Mouse (Mus musculus) layer of hippocampus, adult 18-20 months (tissue): ENCODE measurements around the gene Pbx1. TPM values are rescaled to one million over a fixed set of nuclear protein-coding genes. Genes with fewer than 3 reads are reported as not detected.
A peak's percentile ranks its signal among the peaks of the same experiment; 100 is the strongest.

Experiments
- DNase-seq, 2 experiments: peaks; one replicate each; pipeline ENCODE4 v3.0.0; 2022; ENCODE audit warnings: low spot score in 2 of 2
- total RNA-seq, 2 experiments: library from RNA; stranded (reverse); gene quantifications; 2 replicates each; pipeline ENCODE4 v1.2.3; 2021

The Pbx1 gene
- total RNA-seq, 2 experiments from 2014 or later = 122 to 127 TPM

DNA sequence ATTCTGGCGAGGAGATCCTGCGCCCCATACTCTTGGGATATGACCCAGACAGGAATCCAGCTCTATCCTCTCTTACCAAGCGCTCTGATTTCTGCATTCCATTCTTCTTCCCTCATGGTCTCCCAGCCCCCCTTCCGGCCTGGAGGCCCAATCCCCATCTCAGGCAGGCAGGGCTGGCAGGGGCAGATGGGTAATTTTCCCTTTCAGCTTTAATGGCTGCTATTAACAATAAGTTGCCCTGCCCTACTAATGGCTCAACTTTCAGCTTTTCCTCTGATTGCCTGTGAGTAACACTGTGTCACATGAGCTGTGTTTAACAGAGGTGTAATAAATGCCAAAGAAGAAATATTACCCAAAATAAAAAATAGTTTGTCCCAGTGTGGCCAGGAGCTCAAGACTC is 201.9 kb downstream of the Pbx1 start:
- DNase-seq = no peak

DNA sequence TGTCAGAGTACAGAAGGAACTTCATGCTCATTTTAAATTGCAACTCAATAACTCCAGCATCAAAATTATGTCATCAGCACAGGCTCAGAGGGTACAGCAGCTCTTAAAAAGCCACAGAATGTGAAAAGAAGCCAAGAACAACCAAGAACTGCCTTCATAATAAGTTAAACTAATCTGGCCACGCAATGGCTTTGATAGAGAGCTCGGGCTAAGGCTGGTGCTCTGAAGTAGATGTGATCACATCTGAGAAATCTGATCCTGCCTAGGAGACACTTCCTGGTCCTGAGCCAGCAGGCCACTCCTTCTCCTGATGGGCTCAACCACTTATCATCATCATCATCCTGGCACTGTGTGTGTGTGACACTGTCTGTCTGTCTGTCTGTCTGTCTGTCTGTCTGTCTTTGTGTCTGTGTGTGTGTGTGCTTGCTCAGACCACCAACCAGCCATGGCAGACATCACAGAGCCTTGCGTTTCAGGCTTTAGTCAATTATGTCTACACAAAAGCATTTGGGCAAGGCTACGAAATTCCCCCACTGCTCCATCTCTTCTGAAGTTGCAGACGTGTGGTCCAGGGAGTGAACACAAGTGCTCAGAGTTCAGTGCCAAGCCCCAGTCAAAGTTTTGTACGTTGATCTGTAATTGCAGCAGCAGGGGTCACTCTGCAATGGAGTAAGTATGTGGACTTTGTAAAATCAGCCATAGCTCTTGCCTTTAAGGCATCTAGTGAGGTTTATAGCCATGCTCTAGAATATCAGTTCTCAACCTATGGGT is 203.1 kb downstream of the Pbx1 start:
- DNase-seq = no peak

DNA sequence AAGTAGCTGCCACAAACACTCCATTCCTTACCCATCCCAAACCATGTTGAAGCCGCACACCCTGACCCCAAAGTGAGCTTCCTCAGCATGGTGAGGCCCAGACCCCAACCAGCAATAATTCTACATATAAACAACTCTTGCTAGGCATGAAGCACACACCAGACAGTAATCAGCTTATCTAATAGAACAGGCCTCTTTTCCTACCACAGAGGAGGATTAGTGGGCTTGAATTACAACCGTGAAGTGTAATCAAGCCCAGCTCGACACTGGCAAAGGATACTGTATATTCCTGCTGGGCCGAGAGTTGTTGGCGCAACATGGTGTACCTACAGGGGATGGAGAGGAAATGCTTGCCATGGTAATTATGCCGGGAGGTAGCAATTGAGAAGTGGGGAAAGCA is 205.9 kb downstream of the Pbx1 start:
- DNase-seq = no peak

DNA sequence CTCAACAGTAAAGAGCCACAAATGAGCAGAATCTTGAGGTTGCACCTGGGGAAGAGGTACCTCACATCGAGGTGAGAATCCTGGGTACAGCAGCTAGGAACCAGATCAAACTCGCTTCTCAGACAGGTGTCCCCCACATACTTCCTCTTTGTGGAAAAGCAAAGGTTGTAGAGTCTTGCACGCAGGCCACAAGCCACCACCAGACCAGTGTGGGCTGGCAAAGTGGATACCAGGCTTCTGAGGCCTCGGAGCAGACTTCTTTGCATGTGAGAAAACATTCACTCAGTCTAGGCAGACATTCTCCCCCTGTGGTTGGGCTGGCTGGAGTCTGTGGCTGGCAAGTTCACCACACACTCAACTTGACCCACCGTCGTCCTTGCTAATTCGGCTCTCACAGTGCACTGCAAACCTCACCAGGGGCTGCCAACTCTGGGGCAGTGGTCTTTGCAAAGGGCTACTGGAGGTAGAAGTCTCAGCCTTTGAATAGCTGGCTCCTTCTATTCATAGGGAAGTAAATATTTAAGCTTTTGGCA is 206.4 kb downstream of the Pbx1 start:
- DNase-seq = no peak

DNA sequence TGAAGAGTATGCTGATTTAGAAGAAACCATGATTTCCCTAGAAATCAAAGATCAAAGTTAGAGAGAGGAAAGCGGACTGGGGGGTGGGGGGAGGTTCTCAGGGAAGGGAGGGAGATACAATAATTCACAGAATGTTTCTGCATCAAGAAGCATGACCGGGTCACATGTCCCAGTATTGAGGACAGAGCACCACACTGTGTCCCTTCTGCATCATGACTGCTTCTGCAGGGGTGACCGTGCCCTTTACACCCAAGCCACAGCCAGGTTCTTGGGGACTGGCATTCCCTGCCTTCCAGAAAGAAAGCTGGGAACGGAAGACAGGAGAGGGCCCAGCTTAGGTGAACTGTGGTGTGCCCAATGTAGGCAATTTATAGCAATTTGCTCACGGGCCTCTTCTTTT is 207.9 kb downstream of the Pbx1 start:
- DNase-seq = no peak

DNA sequence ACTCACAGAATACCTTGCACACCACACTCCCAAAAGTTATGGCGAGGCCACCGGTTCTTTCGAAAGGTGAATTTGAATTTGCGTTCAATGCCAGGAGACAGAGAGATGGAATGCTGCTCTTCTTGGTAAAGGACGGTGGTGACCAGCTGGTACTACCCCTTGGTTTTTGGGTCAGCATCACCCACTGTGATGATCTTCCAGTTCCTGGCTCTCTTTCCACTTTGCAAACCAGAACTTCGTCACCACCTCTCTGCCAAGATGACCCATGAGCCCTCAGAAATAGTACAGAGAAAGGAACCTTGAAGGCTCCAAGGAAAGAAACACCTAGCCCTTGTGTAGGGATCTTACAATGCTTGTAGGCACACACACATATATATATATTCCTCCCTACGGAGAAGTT is 209.3 kb downstream of the Pbx1 start:
- DNase-seq = no peak

DNA sequence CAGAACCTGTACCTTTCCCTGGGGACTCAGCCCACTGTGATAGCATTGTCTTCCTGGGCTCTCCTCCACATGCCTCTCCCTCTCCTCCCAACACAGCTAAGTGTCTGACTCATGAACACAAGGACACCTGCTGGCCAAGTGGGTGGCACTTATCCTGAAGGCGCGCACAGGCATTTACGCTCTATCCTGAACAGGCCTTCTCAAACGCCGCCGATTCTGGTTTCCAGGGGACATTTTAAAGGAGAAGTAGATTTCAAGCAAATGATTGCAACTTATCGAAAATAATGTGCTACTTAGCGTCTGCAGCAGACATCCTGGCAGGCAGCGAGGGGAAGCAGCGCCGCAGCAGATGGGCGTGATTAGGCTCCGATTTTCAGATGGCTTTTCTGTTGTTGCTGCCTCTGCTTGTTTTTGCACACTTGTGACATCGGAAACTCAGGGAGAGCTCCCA is 211.0 kb downstream of the Pbx1 start:
- peak in 1 of 2 experiments; percentile 72 for DNase-seq

DNA sequence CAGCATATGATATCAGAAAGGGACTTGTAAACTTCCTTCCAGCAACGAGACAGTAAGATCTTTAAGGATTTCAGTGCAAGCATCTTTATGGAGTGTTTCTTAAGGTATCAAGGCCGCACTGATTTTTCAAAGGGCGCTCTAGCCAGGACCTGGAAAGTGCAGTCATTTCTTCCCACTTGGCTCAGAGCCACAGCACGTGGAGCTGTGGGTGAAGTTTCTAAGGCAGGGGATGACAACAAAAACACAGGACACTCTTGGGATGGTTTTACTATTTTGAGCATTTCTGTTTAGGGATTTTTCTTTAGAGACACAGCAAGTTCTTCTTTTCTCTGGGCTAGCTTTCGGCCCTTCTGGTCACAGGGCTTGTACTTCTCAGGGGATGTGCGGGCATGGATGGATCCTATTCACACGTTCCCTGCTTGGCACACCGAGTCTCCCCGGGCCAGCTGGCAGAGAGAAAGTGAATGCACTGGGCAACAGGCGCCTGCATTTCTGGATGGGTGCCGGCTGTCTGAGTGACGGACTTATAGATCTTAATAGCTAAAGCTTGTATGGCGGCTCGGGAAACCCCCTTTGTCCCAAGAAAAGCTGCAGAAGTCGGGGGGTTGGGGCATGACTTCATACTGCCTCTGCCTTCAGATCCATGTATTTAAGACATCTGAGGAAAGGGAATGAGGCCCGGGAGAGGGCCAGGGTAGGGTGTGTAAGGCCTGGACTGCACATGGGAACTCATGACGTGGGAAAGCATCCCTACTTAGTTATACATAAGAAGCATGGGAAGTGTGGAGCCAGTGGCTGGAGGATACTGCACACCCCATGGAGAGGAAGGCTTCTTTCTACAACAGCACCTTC is 215.9 kb downstream of the Pbx1 start:
- DNase-seq = no peak

DNA sequence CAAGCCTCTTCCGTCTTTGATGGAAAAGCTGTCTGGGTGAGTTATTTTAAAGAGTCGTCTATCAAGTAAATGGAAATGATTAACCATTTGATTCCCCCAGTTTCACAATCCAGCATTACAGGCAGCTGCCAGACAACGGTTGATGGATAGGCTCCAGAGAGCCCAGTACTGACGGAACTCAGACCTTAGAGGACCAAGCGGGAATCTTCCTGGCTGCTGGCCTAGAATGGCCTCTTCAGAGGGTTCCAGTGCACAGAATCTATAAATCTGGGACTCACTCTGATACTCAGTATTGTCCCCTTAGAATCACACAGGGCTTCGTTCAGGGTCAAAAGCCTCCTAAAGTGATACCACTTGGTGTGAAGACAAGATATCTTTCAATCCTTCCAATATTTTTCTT is 216.6 kb downstream of the Pbx1 start:
- no peak for DNase-seq

DNA sequence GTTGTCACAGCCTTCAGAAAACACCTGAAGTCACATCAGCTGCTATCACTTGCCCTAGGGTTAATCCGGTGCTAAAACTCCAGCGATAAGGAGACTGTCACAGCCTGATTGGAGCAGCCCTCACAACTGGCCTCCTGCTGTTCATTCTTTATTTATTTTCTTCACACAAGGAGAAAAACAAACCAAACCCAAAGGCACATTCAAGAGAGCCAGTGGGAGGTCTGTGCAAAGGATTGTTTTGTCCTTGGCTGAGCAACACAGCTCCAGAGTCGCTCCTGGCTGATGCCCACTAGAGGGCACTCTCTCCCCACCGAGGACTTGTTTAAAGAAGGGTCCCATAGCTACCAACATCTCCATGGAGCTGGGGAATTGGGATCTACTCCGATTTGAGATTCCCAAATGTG is 218.0 kb downstream of the Pbx1 start:
- peak; percentile 70 to 89 for DNase-seq

DNA sequence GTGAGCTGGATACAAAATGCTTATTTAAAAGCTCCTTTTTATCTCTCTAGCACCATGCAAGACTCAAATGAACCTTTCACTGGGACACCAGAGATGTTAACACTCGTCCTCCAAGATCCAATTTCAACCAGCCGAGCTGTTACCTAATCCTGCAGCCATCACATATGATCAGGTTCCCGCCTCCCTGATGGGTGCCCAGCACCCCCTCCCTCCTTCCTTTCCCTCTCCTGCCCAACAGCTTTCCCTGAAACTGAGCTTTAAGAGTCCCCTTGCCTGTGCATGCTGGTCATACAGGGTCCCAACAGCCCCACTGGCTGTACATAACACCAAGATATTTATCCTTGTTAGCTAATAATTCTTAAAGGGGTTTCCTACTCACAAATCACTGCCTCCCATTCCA is 218.5 kb downstream of the Pbx1 start:
- no peak for DNase-seq

DNA sequence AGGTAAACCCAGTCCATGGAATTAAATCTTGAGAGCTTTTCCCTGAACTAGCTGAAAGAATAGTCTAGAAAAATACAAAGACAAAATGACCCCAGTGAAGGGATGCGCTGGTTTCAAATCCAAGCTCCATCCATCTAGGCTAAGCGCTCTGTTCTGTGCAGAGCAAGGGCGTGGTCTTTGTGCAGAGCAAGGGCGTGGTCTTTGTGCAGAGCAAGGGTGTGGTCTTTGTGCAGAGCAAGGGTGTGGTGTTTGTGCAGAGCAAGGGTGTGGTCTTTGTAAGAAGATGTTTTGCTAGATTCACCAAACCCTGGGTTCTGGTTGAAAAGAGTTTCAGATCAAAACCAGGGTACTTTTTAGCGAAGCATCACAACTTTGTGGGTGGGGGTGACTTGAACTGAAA is 221.7 kb downstream of the Pbx1 start:
- no peak for DNase-seq

DNA sequence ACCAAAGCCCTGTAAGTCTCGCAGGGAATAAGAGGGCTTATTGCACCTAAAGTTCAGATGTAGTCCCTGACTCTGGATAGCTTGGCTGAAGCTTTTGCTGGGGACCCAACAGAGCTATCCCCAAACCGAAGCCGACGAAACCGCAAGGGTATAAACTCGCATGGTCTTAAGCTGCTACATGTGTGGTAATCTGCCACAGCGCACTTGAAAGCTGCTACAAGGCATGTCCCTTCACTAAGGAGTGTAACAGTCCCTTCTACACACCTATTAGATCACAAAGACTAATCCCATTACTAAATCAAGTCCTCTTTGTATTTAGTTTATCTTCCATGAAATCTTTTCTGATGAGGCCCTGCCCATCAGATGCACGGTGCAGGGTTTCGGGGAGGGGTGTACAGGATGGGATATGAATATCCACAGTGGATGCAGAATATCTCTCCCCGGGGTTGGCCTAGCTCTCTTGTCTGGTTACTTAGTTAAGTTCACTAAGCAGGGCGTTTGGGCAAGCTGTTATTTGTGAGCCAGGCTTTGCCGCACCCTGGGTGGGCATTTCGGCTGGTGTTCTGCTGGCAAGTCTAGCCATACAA is 231.4 kb downstream of the Pbx1 start:
- DNase-seq = no peak

DNA sequence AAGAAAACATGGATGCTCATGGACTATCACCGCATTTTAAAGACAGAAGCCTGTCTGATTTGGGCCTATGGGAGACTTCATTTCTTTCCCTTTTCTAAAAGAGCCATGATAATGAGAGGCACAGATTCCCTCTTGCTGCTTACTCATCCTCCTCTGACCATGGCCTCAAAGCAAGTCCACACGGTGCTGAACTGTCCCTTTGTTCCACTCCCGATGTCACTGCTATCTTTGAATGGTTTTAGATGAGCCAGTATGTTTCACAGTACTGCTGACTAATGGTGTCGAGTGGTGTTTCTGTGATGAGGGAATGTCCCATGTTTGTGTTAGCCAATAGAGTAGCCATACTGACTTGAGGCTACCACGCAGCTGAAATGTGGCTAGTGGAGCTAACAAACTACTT is 233.8 kb downstream of the Pbx1 start:
- no peak for DNase-seq

DNA sequence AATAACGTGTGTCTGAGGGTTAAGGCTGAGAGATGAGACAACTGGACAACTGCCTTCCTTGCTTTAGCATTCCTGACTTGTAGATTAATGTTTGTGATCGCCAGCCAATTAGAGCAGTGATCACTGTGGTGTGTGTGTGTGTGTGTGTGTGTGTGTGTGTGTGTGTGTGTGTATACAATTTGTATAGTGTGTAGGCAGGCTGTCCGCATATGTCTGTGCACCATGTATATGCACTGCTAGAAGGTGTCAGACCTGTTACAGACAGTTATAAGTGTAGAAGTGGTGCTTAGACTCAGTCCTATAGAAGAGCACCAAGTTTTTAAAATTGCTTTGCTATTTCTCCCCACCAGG is 234.2 kb downstream of the Pbx1 start:
- no peak for DNase-seq

DNA sequence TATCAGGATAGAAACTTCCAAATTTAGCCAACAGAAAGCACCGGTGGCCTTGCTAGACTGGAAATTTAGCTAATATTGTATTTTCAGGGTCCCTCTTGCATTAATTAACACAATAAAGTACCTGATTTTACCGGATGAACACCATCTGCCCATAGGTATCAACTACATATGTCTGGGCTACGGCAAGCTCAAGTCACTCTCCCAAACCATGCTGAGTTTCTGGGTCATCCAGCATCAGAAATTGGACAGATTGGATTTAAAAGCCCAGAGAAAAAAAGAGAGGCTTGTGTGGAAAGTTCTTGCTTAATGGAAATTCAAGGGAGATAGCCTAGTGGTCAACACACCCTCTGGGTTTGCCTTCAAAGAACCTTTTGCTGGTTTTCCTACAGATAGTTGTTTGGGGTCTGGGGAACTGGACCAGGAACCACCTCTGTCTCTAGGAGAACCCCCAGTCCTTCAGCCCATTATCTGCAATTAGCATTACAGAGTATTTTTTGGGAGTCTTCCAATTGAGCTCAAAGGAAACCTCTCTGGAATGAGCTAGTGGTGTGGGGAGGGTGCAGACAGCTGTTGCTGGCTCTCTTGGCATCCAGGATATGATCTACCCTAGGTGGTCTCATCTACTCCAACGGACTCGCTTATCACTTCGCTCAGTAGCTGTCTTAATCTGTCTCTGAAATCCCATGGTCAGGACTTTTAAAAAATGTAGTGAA is 234.7 kb downstream of the Pbx1 start:
- DNase-seq = no peak

DNA sequence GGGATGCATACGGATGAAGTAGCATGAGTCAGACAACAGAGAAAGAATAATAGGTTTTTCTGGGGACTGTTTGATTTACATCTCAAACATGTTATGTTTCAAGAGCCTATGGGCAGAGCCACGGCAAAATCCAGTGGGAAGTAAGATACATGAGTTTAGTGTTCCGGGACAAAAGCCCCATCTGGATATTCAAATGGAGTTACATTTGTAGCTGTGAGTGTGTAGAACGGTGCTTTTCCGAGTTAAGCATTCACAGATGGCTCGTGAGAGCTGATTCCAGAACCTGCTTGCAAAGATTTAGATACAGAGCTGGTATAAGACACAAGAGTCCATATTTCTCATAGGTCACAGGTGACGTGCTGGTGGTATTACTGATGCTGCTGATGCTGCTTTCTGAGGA is 238.7 kb downstream of the Pbx1 start:
- DNase-seq = peak; percentile 17 to 67

DNA sequence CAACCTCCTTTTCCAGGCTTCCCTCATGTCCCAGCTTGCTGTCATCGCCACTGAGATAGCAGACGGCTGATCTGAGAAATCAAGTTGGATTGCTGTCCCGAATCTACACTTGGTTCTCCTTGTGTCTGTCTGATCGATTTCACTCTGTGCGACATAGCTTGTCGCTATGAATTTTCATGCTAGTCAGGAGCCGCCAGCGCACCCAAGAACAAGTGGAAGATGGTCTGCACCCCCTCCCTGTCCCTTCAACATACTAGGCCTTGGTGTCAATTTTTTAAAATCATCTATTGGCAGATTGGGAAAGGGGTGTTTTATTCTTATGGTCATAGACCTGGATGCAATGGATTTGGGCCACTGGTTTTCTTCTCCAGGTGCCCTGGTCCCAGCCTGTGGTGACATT is 249.3 kb downstream of the Pbx1 start:
- DNase-seq = no peak

DNA sequence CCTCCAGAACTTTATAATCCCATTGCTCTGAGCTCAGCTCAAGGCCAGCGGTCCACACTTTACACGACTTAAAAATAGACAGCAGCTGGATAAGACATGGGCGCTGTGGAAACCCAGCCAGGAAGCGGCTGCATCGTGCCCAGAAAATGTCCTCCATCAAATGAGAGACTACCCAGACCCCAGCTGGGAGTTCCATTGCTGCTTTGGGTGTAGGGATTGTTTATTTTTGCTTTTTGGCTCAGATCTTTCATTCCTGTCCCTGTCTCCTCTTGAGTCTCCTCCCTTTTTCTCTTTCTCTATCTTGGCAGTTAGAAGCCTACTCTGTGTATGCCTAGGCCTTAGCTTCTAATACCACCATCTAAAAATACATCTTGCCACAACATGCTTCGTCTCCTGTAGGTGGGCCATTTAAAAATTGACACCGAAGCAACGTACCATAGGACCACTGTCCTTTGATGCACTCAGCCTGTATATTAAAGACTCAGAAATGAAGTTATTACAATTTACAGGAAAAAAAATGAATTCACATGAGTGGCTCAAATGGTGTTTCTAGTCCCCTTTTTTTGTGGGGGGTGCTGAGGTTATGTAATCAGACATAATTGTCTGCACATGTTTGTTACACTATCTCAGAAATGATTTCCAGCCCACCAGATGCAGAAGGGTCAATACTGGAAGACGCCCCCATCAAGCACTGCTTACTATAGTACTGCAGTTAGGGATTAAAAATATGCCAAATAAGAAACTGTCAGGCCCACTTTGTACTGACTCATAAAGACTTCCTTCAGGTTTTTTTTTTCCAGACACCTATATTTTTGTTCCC is 251.2 kb downstream of the Pbx1 start:
- no peak for DNase-seq

DNA sequence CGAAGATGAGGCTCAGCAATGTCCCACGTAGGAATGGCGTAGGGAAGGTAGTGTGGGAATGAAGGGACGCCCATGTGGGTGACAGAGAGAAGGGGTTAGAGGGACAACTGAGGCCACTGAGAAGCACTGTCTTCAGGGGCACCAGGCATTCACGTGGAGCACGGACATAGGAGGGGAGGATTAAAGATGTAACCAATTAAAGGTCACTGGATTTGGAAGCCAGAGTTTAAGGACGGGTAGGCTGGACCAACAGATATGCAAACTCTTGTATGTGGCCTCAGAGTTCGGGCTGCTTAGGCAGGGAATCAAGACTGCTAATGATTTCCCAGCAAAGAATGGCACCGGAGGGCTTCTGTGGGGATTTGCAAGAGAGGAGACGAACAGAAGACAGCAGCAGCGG is 252.4 kb downstream of the Pbx1 start:
- no peak for DNase-seq

DNA sequence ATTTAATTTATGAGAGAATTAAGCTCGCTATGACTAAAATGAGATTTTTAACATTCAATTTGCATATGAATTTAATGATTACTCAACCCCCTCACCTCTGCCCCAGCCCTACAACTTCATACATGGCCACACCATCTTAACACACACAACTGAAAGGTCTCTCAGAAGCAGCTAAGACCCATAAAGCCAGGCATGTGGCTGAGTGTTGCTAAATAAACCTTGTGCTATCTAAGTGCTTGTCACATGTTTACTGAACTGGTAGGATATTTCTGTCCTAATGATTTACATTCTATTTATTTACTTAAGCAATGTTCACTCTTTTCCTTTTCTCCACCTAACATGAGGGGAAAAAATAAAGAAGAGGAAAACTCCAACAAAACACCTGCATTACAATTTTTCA is 253.5 kb downstream of the Pbx1 start:
- no peak for DNase-seq
